Mouse (Mus musculus): ENCODE measurements around the gene BC034090. TPM values are rescaled to one million over a fixed set of nuclear protein-coding genes. Genes with fewer than 3 reads are reported as not detected.
"Not testable (repeated sequence)": the region's sequence is repeated elsewhere in the genome, so short reads cannot be mapped to it uniquely, and the experiment has no call there.

BC034090 gene
- polyA plus RNA-seq, 1 experiment from 2014 or later, result 8.2 TPM

DNA sequence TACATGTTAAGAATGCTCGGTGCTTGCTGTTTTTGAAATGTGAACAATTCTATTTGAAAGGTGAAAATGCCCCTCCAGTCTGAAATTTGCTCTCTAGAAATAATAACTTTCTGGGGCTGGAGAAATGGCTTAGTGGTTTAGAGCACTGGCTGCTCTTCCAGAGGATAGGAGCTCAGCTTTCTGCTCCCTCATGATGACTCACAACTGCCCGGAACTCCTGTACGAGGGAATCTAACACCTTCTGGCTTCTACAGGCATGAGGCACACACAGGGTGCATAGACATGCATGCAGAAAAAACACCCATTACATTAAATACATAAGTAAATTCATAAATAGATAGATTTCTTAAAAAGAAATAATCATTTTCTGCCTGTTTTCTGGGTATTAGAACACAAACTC is 60.1 kb downstream of the BC034090 start:
- no peak overlapping the region for H3K9ac ChIP-seq (replicated peaks; ENCODE audit: low read length)
- peaks cover 30% of the 10 kb centered on the region for H3K36me3 ChIP-seq (ENCODE audit: insufficient read depth, low read length)
- WGBS, result 80% methylated on average over 3 of the region's 3 CpGs
- H3K4me3 ChIP-seq (ENCODE audit: low read length), result no peak overlapping the region
- H3K27ac ChIP-seq (ENCODE audit: low read length), result no peak overlapping the region
- H3K4me2 ChIP-seq (replicated peaks; ENCODE audit: low read depth, low read length), result no peak overlapping the region
- H3K4me1 ChIP-seq (ENCODE audit: insufficient read depth, low read length), result no peaks in the 10 kb centered on the region
- ATAC-seq (ENCODE audit: low FRiP score, low TSS enrichment), result no peak
- no peaks in the 10 kb centered on the region for H3K27me3 ChIP-seq (ENCODE audit: insufficient read depth, low read length)
- no peaks in the 10 kb centered on the region for H3K9me3 ChIP-seq (ENCODE audit: low read length)

GRCm38 (mm10) chr1:155178192-155178924 is 65.9 kb downstream of the BC034090 start:
- Histone ChIP-seq H3K4me3 (ENCODE audit: low read length) (no peak overlapping the region), H3K27ac (ENCODE audit: low read length) (no peak overlapping the region), H3K9me3 (ENCODE audit: low read length) (no peaks in the 10 kb centered on the region), H3K4me2 (replicated peaks; ENCODE audit: low read depth, low read length) (no peak overlapping the region), H3K27me3 (ENCODE audit: insufficient read depth, low read length) (no peaks in the 10 kb centered on the region), H3K4me1 (ENCODE audit: insufficient read depth, low read length) (no peaks in the 10 kb centered on the region), H3K36me3 (ENCODE audit: insufficient read depth, low read length) (peaks cover 28% of the 10 kb centered on the region), H3K9ac (replicated peaks; ENCODE audit: low read length) (no peak overlapping the region)
- no peak for ATAC-seq (ENCODE audit: low FRiP score, low TSS enrichment)
- 83% methylated on average over 2 of the region's 2 CpGs for WGBS

- H3K4me2 ChIP-seq (replicated peaks; ENCODE audit: low read depth, low read length), result no peak overlapping the region
- H3K27ac ChIP-seq (ENCODE audit: low read length), result no peak overlapping the region
- H3K27me3 ChIP-seq (ENCODE audit: insufficient read depth, low read length), result no peaks in the 10 kb centered on the region
- peaks cover 18% of the 10 kb centered on the region for H3K36me3 ChIP-seq (ENCODE audit: insufficient read depth, low read length)
- ATAC-seq (ENCODE audit: low FRiP score, low TSS enrichment), result no peak
- no peak overlapping the region for H3K4me3 ChIP-seq (ENCODE audit: low read length)
- peaks cover 5% of the 10 kb centered on the region; the same call in 1 of the 2 replicates for H3K4me1 ChIP-seq (ENCODE audit: insufficient read depth, low read length)
- no peaks in the 10 kb centered on the region for H3K9me3 ChIP-seq (ENCODE audit: low read length)
- H3K9ac ChIP-seq (replicated peaks; ENCODE audit: low read length), result no peak overlapping the region
- 84% methylated on average over 1 of the region's 1 CpGs for WGBS
Measured at GRCm38 (mm10) chr1:155174424-155174823, 69.8 kb downstream of the BC034090 start.

GRCm38 (mm10) chr1:155173644-155174016 is 70.6 kb downstream of the BC034090 start:
- 96% methylated on average over 1 of the region's 1 CpGs for WGBS
- H3K9me3 ChIP-seq (ENCODE audit: low read length); H3K4me3 ChIP-seq (ENCODE audit: low read length); ATAC-seq (ENCODE audit: low FRiP score, low TSS enrichment); H3K27me3 ChIP-seq (ENCODE audit: insufficient read depth, low read length); H3K4me1 ChIP-seq (ENCODE audit: insufficient read depth, low read length); H3K27ac ChIP-seq (ENCODE audit: low read length); H3K4me2 ChIP-seq (replicated peaks; ENCODE audit: low read depth, low read length); H3K9ac ChIP-seq (replicated peaks; ENCODE audit: low read length): not testable (repeated sequence)
- H3K36me3 ChIP-seq (ENCODE audit: insufficient read depth, low read length), result peaks cover 13% of the 10 kb centered on the region

DNA sequence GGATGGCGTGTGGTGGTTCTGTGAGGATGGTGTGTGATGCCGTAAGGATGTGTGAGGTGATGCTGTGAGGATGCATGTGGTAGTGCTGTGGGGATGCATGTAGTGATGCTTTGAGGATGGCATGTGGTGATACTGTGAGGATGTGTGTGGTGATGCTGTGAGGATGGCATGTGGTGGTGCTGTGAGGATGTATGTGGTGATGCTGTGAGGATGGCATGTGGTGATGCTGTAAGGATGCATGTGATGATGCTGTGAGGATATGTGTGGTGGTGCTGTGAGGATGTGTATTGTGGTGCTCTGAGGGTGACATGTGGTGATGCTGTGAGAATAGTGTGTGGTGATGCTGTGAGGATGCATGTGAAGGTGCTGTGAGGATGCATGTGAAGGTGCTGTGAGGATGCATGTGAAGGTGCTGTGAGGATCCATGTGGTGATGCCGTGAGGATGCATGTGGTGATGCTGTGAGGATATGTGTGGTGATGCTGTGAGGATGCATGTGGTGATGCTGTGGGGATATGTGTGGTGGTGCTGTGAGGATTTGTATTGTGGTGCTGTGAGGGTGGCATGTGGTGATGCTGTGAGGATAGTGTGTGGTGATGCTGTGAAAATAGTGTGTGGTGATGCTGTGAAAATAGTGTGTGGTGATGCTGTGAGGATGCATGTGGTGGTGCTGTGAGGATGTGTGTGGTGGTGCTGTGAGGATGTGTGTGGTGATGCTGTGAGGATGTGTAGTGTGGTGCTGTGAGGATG is 71.2 kb downstream of the BC034090 start:
- Histone ChIP-seq H3K36me3 (ENCODE audit: insufficient read depth, low read length) (peaks cover 11% of the 10 kb centered on the region), H3K4me2 (replicated peaks; ENCODE audit: low read depth, low read length) (no peak overlapping the region), H3K9ac (replicated peaks; ENCODE audit: low read length) (no peak overlapping the region), H3K4me3 (ENCODE audit: low read length) (no peak overlapping the region), H3K9me3 (ENCODE audit: low read length) (no peaks in the 10 kb centered on the region), H3K27ac (ENCODE audit: low read length) (no peak overlapping the region), H3K4me1 (ENCODE audit: insufficient read depth, low read length) (peaks cover 5% of the 10 kb centered on the region; the same call in 1 of the 2 replicates), H3K27me3 (ENCODE audit: insufficient read depth, low read length) (no peaks in the 10 kb centered on the region)
- WGBS, result 84% methylated on average over 3 of the region's 3 CpGs
- no peak for ATAC-seq (ENCODE audit: low FRiP score, low TSS enrichment)

DNA sequence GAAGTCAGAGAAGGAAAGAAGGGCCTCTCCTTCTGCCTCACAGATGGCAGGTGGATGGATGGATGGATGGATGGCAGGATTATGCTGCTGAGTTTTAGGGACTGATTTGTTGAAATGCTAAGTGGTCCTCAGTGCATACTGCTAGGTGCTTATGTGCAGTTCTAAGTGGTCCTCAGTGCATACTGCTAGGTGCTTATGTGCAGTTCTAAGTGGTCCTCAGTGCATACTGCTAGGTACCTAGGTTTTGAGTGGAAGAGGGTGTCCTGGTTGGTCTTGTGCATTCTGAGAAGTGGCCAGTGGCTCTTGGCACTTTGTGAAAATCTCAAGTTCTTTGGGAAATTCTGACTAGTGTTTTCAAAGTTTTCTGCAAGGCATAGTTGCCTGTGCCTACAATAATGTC is 74.3 kb downstream of the BC034090 start:
- Histone ChIP-seq H3K9me3 (ENCODE audit: low read length) (no peaks in the 10 kb centered on the region), H3K27ac (ENCODE audit: low read length) (no peak overlapping the region), H3K4me3 (ENCODE audit: low read length) (no peak overlapping the region), H3K27me3 (ENCODE audit: insufficient read depth, low read length) (no peaks in the 10 kb centered on the region), H3K9ac (replicated peaks; ENCODE audit: low read length) (no peak overlapping the region), H3K4me1 (ENCODE audit: insufficient read depth, low read length) (peaks cover 5% of the 10 kb centered on the region; the same call in 1 of the 2 replicates), H3K36me3 (ENCODE audit: insufficient read depth, low read length) (no peaks in the 10 kb centered on the region; the same call in 1 of the 2 replicates), H3K4me2 (replicated peaks; ENCODE audit: low read depth, low read length) (no peak overlapping the region)
- ATAC-seq (ENCODE audit: low FRiP score, low TSS enrichment), result no peak

DNA sequence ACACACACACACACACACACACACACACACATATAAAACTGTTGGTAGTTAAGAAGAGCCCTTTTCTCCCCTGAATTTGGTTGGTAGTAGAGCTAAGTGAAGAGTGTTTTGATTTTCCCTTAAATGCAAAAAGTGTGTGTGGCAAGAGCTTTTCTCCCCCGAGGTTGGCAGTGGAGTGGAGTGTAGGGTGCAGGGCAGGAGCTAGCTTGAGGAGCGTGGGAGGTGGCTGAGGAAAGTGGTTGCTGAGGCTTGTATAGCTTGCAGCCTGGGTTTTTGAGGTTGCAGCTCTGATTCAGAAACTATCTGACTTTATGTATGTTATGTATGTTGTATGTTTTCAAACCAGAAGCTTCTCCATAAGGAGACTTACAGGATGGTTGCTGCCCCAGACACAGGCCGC is 76.8 kb downstream of the BC034090 start:
- ATAC-seq (ENCODE audit: low FRiP score, low TSS enrichment), result no peak
- no peaks in the 10 kb centered on the region for H3K36me3 ChIP-seq (ENCODE audit: insufficient read depth, low read length)
- WGBS, result 80% methylated on average over 3 of the region's 3 CpGs
- H3K4me3 ChIP-seq (ENCODE audit: low read length), result no peak overlapping the region
- no peak overlapping the region for H3K9ac ChIP-seq (replicated peaks; ENCODE audit: low read length)
- no peak overlapping the region for H3K4me2 ChIP-seq (replicated peaks; ENCODE audit: low read depth, low read length)
- H3K27ac ChIP-seq (ENCODE audit: low read length), result no peak overlapping the region
- H3K9me3 ChIP-seq (ENCODE audit: low read length), result no peaks in the 10 kb centered on the region
- no peaks in the 10 kb centered on the region for H3K27me3 ChIP-seq (ENCODE audit: insufficient read depth, low read length)
- peaks cover 5% of the 10 kb centered on the region; the same call in 1 of the 2 replicates for H3K4me1 ChIP-seq (ENCODE audit: insufficient read depth, low read length)

Other genes starting within 250 kb of the BC034090 start
- 4.4 and 5.3 TPM in 2 replicates for gene Ier5, start 144.8 kb downstream of the BC034090 start, polyA plus RNA-seq (2015; fragmentation: Nextera tagmentation; extraction: Ambion mirVana)
- gene Mr1, start 97.6 kb downstream of the BC034090 start, polyA plus RNA-seq (2015; fragmentation: Nextera tagmentation; extraction: Ambion mirVana), result 7.1 and 8.6 TPM in 2 replicates
- 70.9 and 78.0 TPM in 2 replicates for gene Stx6, start 85.7 kb downstream of the BC034090 start, polyA plus RNA-seq (2015; fragmentation: Nextera tagmentation; extraction: Ambion mirVana)
- 9.2 and 12.6 TPM in 2 replicates for gene Xpr1, start 173.0 kb upstream of the BC034090 start, polyA plus RNA-seq (2015; fragmentation: Nextera tagmentation; extraction: Ambion mirVana)

Data from kidney, embryonic 16.5 days (tissue).